ENCODE assay signal across 22 mouse cellular contexts in the genomic region with DNA sequence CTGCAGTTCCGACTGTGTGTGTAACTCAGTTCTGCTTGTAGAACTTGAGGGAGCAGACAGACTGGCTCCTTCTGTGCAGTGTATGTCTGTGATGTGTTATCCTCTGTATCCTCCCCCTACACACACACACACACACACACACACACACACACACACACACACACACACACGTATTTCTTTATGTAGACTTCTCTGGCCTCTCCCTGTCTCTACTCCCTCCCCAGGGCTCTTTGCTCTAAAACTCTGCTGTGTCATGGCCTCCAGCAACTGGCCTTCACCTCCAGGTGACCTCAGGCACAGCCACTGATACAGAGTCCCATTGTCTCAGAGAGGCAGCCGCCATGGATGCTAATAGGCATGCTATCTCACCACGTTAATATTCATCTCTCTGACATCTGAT. TPM values are rescaled to one million over a fixed set of nuclear protein-coding genes. Genes with fewer than 3 reads are reported as not detected.
DNase-seq lines count a peak whose midpoint lies in the region; ATAC-seq lines count a peak whose summit lies in the region.
"Had no signal": no experiment of that assay in that cellular context is flagged by ENCODE, and none has a peak within 500 bp of the region (broad histone marks: within the 10 kb centered on the region; RNA-seq: fewer than 3 reads in every experiment).

No protein-coding gene starts in this region.

- H3K4me2 ChIP-seq in midbrain, embryonic 14.5 days (ENCODE audit: low read length), result no peak overlapping the region
- H3K4me2 ChIP-seq: forebrain, embryonic 12.5 days; hindbrain, embryonic 12.5 days; intestine, embryonic 15.5 days; liver, embryonic 12.5 days had no signal

- H3K4me3 ChIP-seq in heart, embryonic 10.5 days, result no peak overlapping the region
- H3K4me3 ChIP-seq in midbrain, embryonic 14.5 days (replicated peaks; ENCODE audit: low read depth, low read length), result no peak overlapping the region
- H3K4me3 ChIP-seq: forebrain, embryonic 12.5 days; heart, adult 2 months; hindbrain, embryonic 12.5 days; intestine, embryonic 15.5 days; liver, embryonic 12.5 days had no signal

- no peak for ATAC-seq in midbrain, embryonic 14.5 days (ENCODE audit: low FRiP score, low TSS enrichment)
- ATAC-seq: intestine, embryonic 15.5 days; liver, embryonic 12.5 days had no signal

- H3K9me3 ChIP-seq in heart, embryonic 10.5 days, result no peaks in the 10 kb centered on the region
- no peaks in the 10 kb centered on the region for H3K9me3 ChIP-seq in midbrain, embryonic 14.5 days (ENCODE audit: control insufficient read depth, low read length)
- H3K9me3 ChIP-seq: forebrain, embryonic 12.5 days; hindbrain, embryonic 12.5 days; intestine, embryonic 15.5 days; liver, embryonic 12.5 days had no signal

- no peaks in the 10 kb centered on the region for H3K36me3 ChIP-seq in heart, embryonic 10.5 days
- no peaks in the 10 kb centered on the region for H3K36me3 ChIP-seq in midbrain, embryonic 14.5 days (ENCODE audit: control insufficient read depth, insufficient read depth, low read length)
- H3K36me3 ChIP-seq: forebrain, embryonic 12.5 days; hindbrain, embryonic 12.5 days; intestine, embryonic 15.5 days; liver, embryonic 12.5 days had no signal

- H3K27me3 ChIP-seq in heart, embryonic 10.5 days (ENCODE audit: insufficient read depth, poor library complexity, severe bottlenecking), result no peaks in the 10 kb centered on the region
- no peaks in the 10 kb centered on the region for H3K27me3 ChIP-seq in midbrain, embryonic 14.5 days (ENCODE audit: control insufficient read depth, insufficient read depth, low read length)
- H3K27me3 ChIP-seq: CH12.LX; hindbrain, embryonic 12.5 days; intestine, embryonic 15.5 days had no signal

- WGBS in heart, embryonic 10.5 days, result 41% methylated on average over 4 of the region's 4 CpGs
- 49% methylated on average over 4 of the region's 4 CpGs for whole genome bisulfite sequencing in midbrain, embryonic 14.5 days

- peak overlapping the region; percentile 36; the same call in 1 of the 2 replicates for H3K27ac ChIP-seq in heart, embryonic 10.5 days
- no peak overlapping the region for H3K27ac ChIP-seq in midbrain, embryonic 14.5 days (replicated peaks; ENCODE audit: low read depth, low read length)
- H3K27ac ChIP-seq: forebrain, embryonic 12.5 days; heart, adult 2 months; hindbrain, embryonic 12.5 days; intestine, embryonic 15.5 days; liver, embryonic 12.5 days had no signal

- H3K4me1 ChIP-seq in heart, embryonic 10.5 days, result peaks cover 6% of the 10 kb centered on the region
- no peaks in the 10 kb centered on the region for H3K4me1 ChIP-seq in midbrain, embryonic 14.5 days (ENCODE audit: control insufficient read depth, insufficient read depth, low read length)
- H3K4me1 ChIP-seq: hindbrain, embryonic 12.5 days; intestine, embryonic 15.5 days had no signal

- DNase-seq in heart, embryonic 10.5 days (ENCODE audit: low spot score), result peak; percentile 57
- DNase-seq in heart, adult 9 months (ENCODE audit: low spot score in 2 of 2), result no peak
- DNase-seq in 416B (ENCODE audit: low read depth) (peak; percentile 34), ZHBTc4 (ENCODE audit: low read depth, low spot score) (peak; percentile 53), liver (no peak)
- DNase-seq in mesoderm, embryonic 11.5 days (ENCODE audit: low read depth, low spot score), result peak; percentile 49
- DNase-seq in right cerebral cortex, adult 2 months (ENCODE audit: low spot score in 2 of 2), result no peak
- no peak for DNase-seq in midbrain, embryonic 14.5 days
- DNase-seq: adrenal gland, adult 8-10 months; cerebellum, adult 9-10 months; gastrocnemius, postnatal 14 days; heart, adult 2 months; kidney, postnatal 36 days; layer of hippocampus, adult 9-11 months; lung, adult 2 months; lung, postnatal 36 days; thymus, postnatal 25 days had no signal

- H3K9ac ChIP-seq in midbrain, embryonic 14.5 days (replicated peaks; ENCODE audit: low read length), result no peak overlapping the region
- H3K9ac ChIP-seq: forebrain, embryonic 12.5 days; hindbrain, embryonic 12.5 days; intestine, embryonic 15.5 days; liver, embryonic 12.5 days had no signal

RNA-seq across cellular contexts. Expression of gene Bcl2l11, which starts 10.3 kb away (rescaled TPM):
- polyA plus RNA-seq in heart, embryonic 10.5 days (2016; fragmentation: Nextera tagmentation; extraction: Ambion mirVana), result 16.9 and 17.4 TPM in 2 replicates
- 8.7 and 13.3 TPM in 2 replicates for polyA plus RNA-seq in midbrain, embryonic 14.5 days (2014; fragmentation: Nextera tagmentation; extraction: Ambion mirVana)

Comparison
In these comparisons a context has a peak if more than half of its experiments do, and no peak if none do; other contexts are left out.
1. DNase-seq: peak in heart, embryonic 10.5 days (single experiment), 416B (single experiment), ZHBTc4 (single experiment) and mesoderm, embryonic 11.5 days (single experiment); none in heart, adult 9 months (0 of 2), right cerebral cortex, adult 2 months (0 of 2), liver (single experiment) and midbrain, embryonic 14.5 days (single experiment).